Comparison of ENCODE assay signal across 26 mouse cellular contexts in the genomic region with DNA sequence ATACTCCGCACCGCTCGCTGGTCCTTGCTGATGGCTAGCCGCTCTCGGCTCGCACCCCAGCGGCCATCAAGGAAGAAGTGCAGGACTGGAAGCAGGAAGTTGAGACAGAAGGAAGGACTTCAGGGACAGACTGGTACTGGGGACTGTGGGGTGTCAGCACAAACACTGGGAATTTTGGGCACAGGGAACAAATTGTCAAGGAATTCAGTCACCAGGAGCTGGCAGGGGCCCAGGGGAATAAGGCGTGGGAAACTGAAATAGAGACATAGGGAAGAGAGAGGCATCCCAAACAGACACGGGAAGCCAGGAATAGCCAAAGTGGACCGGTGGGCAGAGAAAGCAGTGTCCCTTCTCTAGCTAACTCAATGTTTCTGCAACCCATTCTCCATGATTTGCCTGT. TPM values are rescaled to one million over a fixed set of nuclear protein-coding genes. Genes with fewer than 3 reads are reported as not detected.
A peak's percentile ranks its signal among the peaks of the same experiment; 100 is the strongest.
DNase-seq lines count a peak whose midpoint lies in the region; ATAC-seq lines count a peak whose summit lies in the region.
"Had no signal": no experiment of that assay in that cellular context is flagged by ENCODE, and none has a peak within 500 bp of the region (broad histone marks: within the 10 kb centered on the region; RNA-seq: fewer than 3 reads in every experiment).

No protein-coding gene starts in this region.

- peak overlapping the region; percentile 46; the same call in 1 of the 2 replicates for H3K27ac ChIP-seq in limb, embryonic 10.5 days
- H3K27ac ChIP-seq: forebrain, embryonic 12.5 days; heart, adult 2 months; heart, embryonic 10.5 days; heart, embryonic 13.5 days; hindbrain, embryonic 14.5 days; hindbrain, postnatal 0 days had no signal

- no peaks in the 10 kb centered on the region for H3K9me3 ChIP-seq in limb, embryonic 10.5 days (replicated peaks)
- H3K9me3 ChIP-seq: forebrain, embryonic 12.5 days; G1E; heart, embryonic 10.5 days; heart, embryonic 13.5 days had no signal

- H3K4me1 ChIP-seq in limb, embryonic 10.5 days, result peaks cover 16% of the 10 kb centered on the region; the same call in 1 of the 2 replicates
- H3K4me1 ChIP-seq: forebrain, embryonic 12.5 days had no signal

- 92% methylated on average over 10 of the region's 10 CpGs for WGBS in limb, embryonic 10.5 days

- ATAC-seq in frontal cortex, adult (ENCODE audit: low TSS enrichment), result peak; percentile 33; the same call in 1 of the 2 replicates
- ATAC-seq: forebrain, postnatal 0 days; hindbrain, postnatal 0 days; inflammation-experienced regulatory T-cells, adult 6 months; Patski had no signal

- peaks cover 25% of the 10 kb centered on the region for H3K27me3 ChIP-seq in limb, embryonic 10.5 days (ENCODE audit: low read depth, poor library complexity, severe bottlenecking)
- H3K27me3 ChIP-seq: forebrain, embryonic 12.5 days; Patski had no signal

- peak; percentile 11 for DNase-seq in cerebellum, adult 9-10 months
- DNase-seq in cerebellum, adult 9-11 months, result no peak
- no peak for DNase-seq in frontal cortex, postnatal 14 days (ENCODE audit: low spot score in 2 of 2)
- DNase-seq in right cerebral cortex, adult 18-20 months, result peak; percentile 76
- DNase-seq in right cerebral cortex, postnatal 4 days, result no peak
- DNase-seq in limb, embryonic 10.5 days (ENCODE audit: low spot score), result no peak
- no peak for DNase-seq in thymus, postnatal 4 days
- DNase-seq: adrenal gland, postnatal 10 days; adrenal gland, postnatal 36 days; cerebellum, adult 11 months; cerebellum, adult 2 months; forebrain, postnatal 0 days; gastrocnemius, postnatal 10 days; gastrocnemius, postnatal 36 days; heart, adult 2 months; heart, postnatal 14 days; heart, postnatal 4 days had no signal

- H3K36me3 ChIP-seq in limb, embryonic 10.5 days, result peaks cover 40% of the 10 kb centered on the region
- H3K36me3 ChIP-seq: G1E; heart, embryonic 13.5 days had no signal

- H3K4me3 ChIP-seq in limb, embryonic 10.5 days, result no peak overlapping the region
- H3K4me3 ChIP-seq: forebrain, embryonic 12.5 days; heart, adult 2 months; heart, embryonic 10.5 days; heart, embryonic 13.5 days had no signal

RNA-seq across cellular contexts. Expression of gene Muc1, which starts 7.7 kb away (rescaled TPM):
- polyA plus RNA-seq in limb, embryonic 10.5 days (2016; fragmentation: Nextera tagmentation; extraction: Ambion mirVana), result 0.24 and 0.74 TPM in 2 replicates
- polyA plus RNA-seq: G1E had no signal

RNA-seq across cellular contexts. Expression of gene Krtcap2, which starts 9.2 kb away (rescaled TPM):
- 272 and 282 TPM in 2 replicates for polyA plus RNA-seq in limb, embryonic 10.5 days (2016; fragmentation: Nextera tagmentation; extraction: Ambion mirVana)

RNA-seq across cellular contexts. Expression of gene Trim46, which starts 9.6 kb away (rescaled TPM):
- 3.4 and 6.1 TPM in 2 replicates for polyA plus RNA-seq in limb, embryonic 10.5 days (2016; fragmentation: Nextera tagmentation; extraction: Ambion mirVana)

RNA-seq across cellular contexts. Expression of gene Mtx1, which starts 9.6 kb away (rescaled TPM):
- polyA plus RNA-seq in limb, embryonic 10.5 days (2016; fragmentation: Nextera tagmentation; extraction: Ambion mirVana), result 250 and 265 TPM in 2 replicates

RNA-seq across cellular contexts. Expression of gene Thbs3, which starts 21.5 kb away (rescaled TPM):
- 12.2 and 26.8 TPM in 2 replicates for polyA plus RNA-seq in limb, embryonic 10.5 days (2016; fragmentation: Nextera tagmentation; extraction: Ambion mirVana)

Comparison
In these comparisons a context has a peak if more than half of its experiments do, and no peak if none do; other contexts are left out.
1. DNase-seq: peak in cerebellum, adult 9-10 months (single experiment) and right cerebral cortex, adult 18-20 months (single experiment); none in cerebellum, adult 9-11 months (single experiment), frontal cortex, postnatal 14 days (0 of 2), right cerebral cortex, postnatal 4 days (single experiment), limb, embryonic 10.5 days (single experiment) and thymus, postnatal 4 days (single experiment).